Mouse (Mus musculus): ENCODE data around the gene Dnajc16. TPM values are rescaled to one million over a fixed set of nuclear protein-coding genes. Genes with fewer than 3 reads are reported as not detected.

Gene Dnajc16
- total and polyA plus RNA-seq, 3 experiments: 3.2 to 6.8 TPM; not detected in 1

DNA sequence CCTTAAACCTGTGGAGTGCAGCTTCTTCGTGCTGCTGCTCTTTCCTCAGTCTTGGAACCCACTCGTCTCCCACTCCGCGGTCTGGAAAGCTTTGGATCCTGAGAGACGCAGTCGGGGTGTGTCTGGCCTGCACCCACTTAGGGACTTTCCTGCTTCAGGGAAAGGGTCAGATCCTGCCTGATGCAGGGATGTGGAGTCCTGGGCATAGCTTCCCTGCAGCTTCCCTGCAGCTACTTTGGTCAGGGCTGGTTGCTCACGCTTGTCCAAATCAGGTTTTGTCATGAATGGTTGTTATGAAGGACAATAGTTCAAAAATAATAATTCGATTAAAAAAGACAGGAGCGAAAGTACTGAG, 55.5 kb downstream of the Dnajc16 start:
- H3K27me3 ChIP-seq (ENCODE audit: control insufficient read depth in 1 of 2, insufficient read depth in 2 of 2, low read length in 2 of 2): no peaks in the 10 kb centered on the region
- peaks cover 0 to 13% of the 10 kb centered on the region in 2 experiments; a peak in 2 of 4 replicates for H3K4me1 ChIP-seq (ENCODE audit: control insufficient read depth in 1 of 2, insufficient read depth in 2 of 2, low read length in 2 of 2)
- H3K9ac ChIP-seq (ENCODE audit: control insufficient read depth, low read depth, low read length, poor library complexity, severe bottlenecking): no peak overlapping the region
- H3K36me3 ChIP-seq (ENCODE audit: control insufficient read depth in 1 of 2, insufficient read depth in 2 of 2, low read length in 2 of 2): peaks cover 0 to 4% of the 10 kb centered on the region in 2 experiments; a peak in 2 of 4 replicates
- no peak overlapping the region for H3K27ac ChIP-seq (ENCODE audit: control insufficient read depth, low read depth, low read length)
- no peak for DNase-seq (ENCODE audit: low read depth, low spot score)
- H3K4me3 ChIP-seq (ENCODE audit: control insufficient read depth in 1 of 2, insufficient read depth in 1 of 2, low read depth in 2 of 2, low read length in 2 of 2): no peak overlapping the region
- H3K79me2 ChIP-seq (ENCODE audit: control insufficient read depth, insufficient read depth, low read length, poor library complexity): no peaks in the 10 kb centered on the region
- no peaks in the 10 kb centered on the region for H3K9me3 ChIP-seq (replicated peaks; ENCODE audit: insufficient read depth, low read length)
- no peak for TF ChIP-seq ZNF384 (IDR thresholded peaks at IDR 0.05; ENCODE audit: low read depth, low read length)
- TF ChIP-seq UBTF (IDR thresholded peaks at IDR 0.05; ENCODE audit: borderline replicate concordance, insufficient read depth, low read depth, low read length): no peak

DNA sequence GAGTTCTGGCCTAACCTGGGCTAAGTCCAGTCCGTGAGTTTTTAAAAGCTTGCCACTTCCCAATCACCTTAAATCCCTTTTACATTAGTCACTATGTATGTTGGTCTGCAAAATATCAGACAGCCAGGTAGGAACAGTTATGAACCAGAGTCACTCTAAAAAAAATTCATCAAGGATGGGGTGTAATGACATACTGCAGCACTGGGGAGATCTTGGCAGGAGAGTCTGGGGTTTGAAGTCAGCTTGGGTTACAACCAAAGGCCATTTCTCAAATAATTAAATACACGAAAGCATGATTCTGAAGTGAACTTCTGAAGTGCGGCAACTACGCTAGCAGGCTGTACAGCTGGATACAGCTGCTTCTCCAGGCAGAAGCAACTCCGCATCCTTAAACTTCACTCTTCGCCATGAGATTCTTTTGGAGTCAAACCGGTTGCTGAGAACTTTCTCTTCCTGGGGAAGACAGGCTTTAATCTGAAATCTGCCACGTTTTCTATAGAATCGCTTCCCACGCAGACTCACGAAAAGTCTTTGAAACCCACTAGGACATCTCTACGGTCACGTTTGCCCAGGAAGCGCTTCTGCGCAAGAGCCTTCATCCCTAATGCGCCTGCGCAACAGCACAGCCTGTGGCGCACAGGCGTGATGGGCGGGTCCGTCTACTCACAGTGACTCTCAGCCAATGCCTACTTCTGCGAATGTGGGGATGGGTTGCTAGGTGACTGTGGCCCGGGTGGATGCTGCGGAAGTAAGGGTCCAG, 56.1 kb downstream of the Dnajc16 start:
- peak; percentile 91 for DNase-seq (ENCODE audit: low read depth, low spot score)
- Histone ChIP-seq H3K9ac (ENCODE audit: control insufficient read depth, low read depth, low read length, poor library complexity, severe bottlenecking) (peak overlapping the region; percentile 2; the same call in 1 of the 2 replicates), H3K36me3 (ENCODE audit: control insufficient read depth in 1 of 2, insufficient read depth in 2 of 2, low read length in 2 of 2) (peaks cover 0 to 4% of the 10 kb centered on the region in 2 experiments; a peak in 2 of 4 replicates), H3K4me1 (ENCODE audit: control insufficient read depth in 1 of 2, insufficient read depth in 2 of 2, low read length in 2 of 2) (peaks cover 0 to 13% of the 10 kb centered on the region in 2 experiments; a peak in 2 of 4 replicates), H3K27me3 (ENCODE audit: control insufficient read depth in 1 of 2, insufficient read depth in 2 of 2, low read length in 2 of 2) (no peaks in the 10 kb centered on the region), H3K4me3 (ENCODE audit: control insufficient read depth in 1 of 2, insufficient read depth in 1 of 2, low read depth in 2 of 2, low read length in 2 of 2) (peak overlapping the region; percentile 8 to 31; a peak in 3 of 4 replicates), H3K79me2 (ENCODE audit: control insufficient read depth, insufficient read depth, low read length, poor library complexity) (no peaks in the 10 kb centered on the region), H3K27ac (ENCODE audit: control insufficient read depth, low read depth, low read length) (no peak overlapping the region), H3K9me3 (replicated peaks; ENCODE audit: insufficient read depth, low read length) (no peaks in the 10 kb centered on the region)
- TF ChIP-seq POLR2A (IDR thresholded peaks at IDR 0.05; ENCODE audit: control insufficient read depth in 1 of 2, insufficient read depth in 1 of 2, low read depth in 1 of 2, low read length in 2 of 2, poor library complexity in 1 of 2) (peak in 1 of 2 experiments; percentile 77; a peak in 2 of 4 replicates), MAX (IDR thresholded peaks at IDR 0.05; ENCODE audit: low read length) (no peak), NELFE (IDR thresholded peaks at IDR 0.05; ENCODE audit: low read depth, low read length) (peak; percentile 69), ELF1 (IDR thresholded peaks at IDR 0.05; ENCODE audit: low read depth, low read length) (peak; percentile 53), MAZ (IDR thresholded peaks at IDR 0.05; ENCODE audit: low read depth, low read length) (no peak), POLR2AphosphoS2 (IDR thresholded peaks at IDR 0.05; ENCODE audit: low read length) (no peak), HCFC1 (IDR thresholded peaks at IDR 0.05; ENCODE audit: low read depth, low read length) (peak; percentile 54), CTCF (IDR thresholded peaks at IDR 0.05 in 2 of 3, conservative IDR thresholded peaks at IDR 0.05 in 1 of 3; ENCODE audit: control insufficient read depth in 1 of 3, insufficient read depth in 1 of 3, low read depth in 2 of 3, low read length in 3 of 3, poor library complexity in 1 of 3, severe bottlenecking in 1 of 3) (no peak), BHLHE40 (IDR thresholded peaks at IDR 0.05; ENCODE audit: borderline replicate concordance, low read depth, low read length) (peak; percentile 35; the same call in 1 of the 2 replicates), RCOR1 (IDR thresholded peaks at IDR 0.05; ENCODE audit: low read depth, low read length) (peak; percentile 34; the same call in 1 of the 2 replicates), USF2 (IDR thresholded peaks at IDR 0.05; ENCODE audit: borderline replicate concordance in 1 of 2, insufficient read depth in 1 of 2, low read depth in 1 of 2, low read length in 2 of 2) (no peak), NRF1 (IDR thresholded peaks at IDR 0.05; ENCODE audit: insufficient read depth, low read depth, low read length, poor library complexity, severe bottlenecking) (peak; percentile 89)

Measured in MEL (cell line).